Mouse (Mus musculus) embryonic facial prominence, embryonic 12.5 days (tissue): Measurements from ENCODE around the gene Ctrl. TPM values are rescaled to one million over a fixed set of nuclear protein-coding genes. Genes with fewer than 3 reads are reported as not detected.

Experiments used
- ATAC-seq: fragments of 200-750 bp; cut with Nextera tagmentation; 2 replicates; pipeline ENCODE4 v1.8.0; 2017; ENCODE audit not compliant: insufficient number of reproducible peaks, insufficient read depth, low FRiP score, low TSS enrichment
- H3K27ac ChIP-seq: fragments of 300-500 bp; sonication (generic); 2 replicates; pipeline ENCODE4 v1.5.1; 2016; ENCODE audit warnings: mild to moderate bottlenecking
- H3K27me3 ChIP-seq: fragments of 300-500 bp; sonication (generic); 2 replicates; pipeline ENCODE4 v1.6.1; 2016; ENCODE audit warnings: mild to moderate bottlenecking, moderate library complexity
- H3K36me3 ChIP-seq: fragments of 300-500 bp; sonication (generic); 2 replicates; pipeline ENCODE4 v1.6.1; 2016; ENCODE audit warnings: mild to moderate bottlenecking
- H3K4me1 ChIP-seq: fragments of 300-500 bp; sonication (generic); 2 replicates; pipeline ENCODE4 v1.6.1; 2016
- H3K4me2 ChIP-seq: fragments of 300-500 bp; sonication (generic); replicated peaks from 2 replicates; pipeline ENCODE4 v1.6.1; 2016; ENCODE audit warnings: mild to moderate bottlenecking, moderate library complexity
- H3K4me3 ChIP-seq: fragments of 300-500 bp; sonication (generic); 2 replicates; pipeline ENCODE4 v1.5.1; 2016; ENCODE audit warnings: mild to moderate bottlenecking
- H3K9ac ChIP-seq: fragments of 300-500 bp; sonication (generic); 2 replicates; pipeline ENCODE4 v1.6.1; 2016; ENCODE audit warnings: mild to moderate bottlenecking, moderate library complexity
- H3K9me3 ChIP-seq: fragments of 300-500 bp; sonication (generic); 2 replicates; pipeline ENCODE4 v1.6.1; 2016; ENCODE audit warnings: mild to moderate bottlenecking, moderate library complexity
- WGBS: fragments of 180-500 bp; shearing (Covaris S2); methylation state at CpG from one replicate; pipeline ENCODE4 v1.1.7; 2016; 5-methylcytosine and 5-hydroxymethylcytosine counted together
- polyA plus RNA-seq: library from polyadenylated mRNA; unstranded; fragments of >200 nt; fragmentation: Nextera tagmentation; extraction: Ambion mirVana; gene quantifications from 2 replicates; pipeline ENCODE4 v1.2.1, GENCODE M21; 2016

Ctrl gene
- polyA plus RNA-seq, 1 experiment from 2014 or later: 2.2 TPM

DNA sequence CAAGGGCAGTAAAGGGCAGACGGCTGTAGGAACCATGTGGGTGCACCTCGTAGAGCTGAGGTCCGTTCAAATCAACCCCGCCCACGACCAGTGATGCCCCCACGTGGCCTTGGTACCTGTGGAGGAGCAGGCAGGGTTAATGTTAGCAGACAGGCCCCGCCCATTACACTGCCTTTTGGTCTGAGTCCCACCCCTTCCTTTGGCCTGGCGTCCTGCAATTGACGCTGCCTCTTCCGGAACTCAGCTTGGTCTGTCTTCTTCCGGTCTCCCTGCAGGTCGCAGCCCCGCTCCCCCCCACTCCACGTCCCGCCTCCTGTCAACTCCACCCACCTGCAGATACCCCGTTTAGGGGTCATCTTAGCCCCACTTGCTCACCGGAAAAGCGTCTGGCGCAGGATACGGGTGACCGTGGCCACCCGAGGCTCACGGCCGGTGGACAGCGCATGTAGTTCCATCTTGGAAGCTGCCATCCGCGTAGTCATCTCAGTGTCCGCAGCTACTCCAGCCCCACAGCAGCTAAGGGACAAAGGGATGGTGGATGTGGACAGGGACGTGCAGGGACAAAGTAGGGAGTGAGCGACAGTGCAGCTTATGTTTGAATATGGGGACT, 3.3 kb upstream of the Ctrl start:
- peak overlapping the region; percentile 76 for H3K27ac ChIP-seq
- no peaks in the 10 kb centered on the region for H3K9me3 ChIP-seq
- no peaks in the 10 kb centered on the region for H3K27me3 ChIP-seq
- H3K4me2 ChIP-seq: peak overlapping the region; percentile 66
- WGBS: under 1% methylated on average over 30 of the region's 30 CpGs
- ATAC-seq: peak; percentile 85
- H3K9ac ChIP-seq: peak overlapping the region; percentile 63
- H3K36me3 ChIP-seq: peaks cover 20% of the 10 kb centered on the region; the same call in 1 of the 2 replicates
- peak overlapping the region; percentile 65 for H3K4me3 ChIP-seq
- peaks cover 12% of the 10 kb centered on the region; the same call in 1 of the 2 replicates for H3K4me1 ChIP-seq

DNA sequence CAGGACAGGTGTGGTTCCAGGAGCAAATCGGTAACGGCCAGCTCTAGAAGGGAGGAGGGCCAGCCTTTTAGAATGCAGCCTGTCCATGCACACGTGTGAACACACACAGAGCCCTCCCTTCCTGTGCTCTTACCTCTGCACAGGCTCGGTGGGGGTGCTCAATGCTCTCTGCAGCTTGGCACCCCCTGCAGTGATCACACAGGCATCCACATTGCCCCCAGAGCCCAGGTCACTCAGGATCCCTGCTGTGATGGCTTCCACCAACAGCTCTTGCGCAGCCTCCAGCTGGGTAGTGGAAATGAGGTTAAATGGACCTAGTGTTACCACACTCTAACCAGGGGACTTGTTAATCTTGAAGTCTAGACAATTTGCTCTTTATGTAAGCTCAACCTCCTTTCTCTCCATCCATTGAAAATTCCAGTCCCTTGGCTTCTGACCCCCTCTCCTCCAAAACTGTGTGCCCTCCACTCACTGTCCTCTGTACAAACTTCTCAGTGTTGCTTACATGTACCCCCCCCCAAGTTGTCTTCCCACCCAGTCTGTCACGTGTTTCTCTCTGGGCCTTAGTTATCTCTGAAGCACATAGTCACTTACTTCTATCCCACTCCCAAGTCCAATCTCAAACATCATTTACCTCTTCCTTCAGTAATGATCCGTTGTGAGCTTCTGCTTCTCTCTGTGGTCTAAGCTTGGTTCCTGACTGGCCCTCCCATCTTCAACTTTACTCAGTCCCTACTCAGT, 2.4 kb upstream of the Ctrl start:
- Histone ChIP-seq H3K27ac (no peak overlapping the region), H3K27me3 (no peaks in the 10 kb centered on the region), H3K36me3 (peaks cover 17% of the 10 kb centered on the region; the same call in 1 of the 2 replicates), H3K4me2 (peak overlapping the region; percentile 66), H3K4me1 (peaks cover 12% of the 10 kb centered on the region; the same call in 1 of the 2 replicates), H3K9ac (peak overlapping the region; percentile 63), H3K9me3 (no peaks in the 10 kb centered on the region), H3K4me3 (peak overlapping the region; percentile 65)
- 25% methylated on average over 7 of the region's 7 CpGs for WGBS
- no peak for ATAC-seq

DNA sequence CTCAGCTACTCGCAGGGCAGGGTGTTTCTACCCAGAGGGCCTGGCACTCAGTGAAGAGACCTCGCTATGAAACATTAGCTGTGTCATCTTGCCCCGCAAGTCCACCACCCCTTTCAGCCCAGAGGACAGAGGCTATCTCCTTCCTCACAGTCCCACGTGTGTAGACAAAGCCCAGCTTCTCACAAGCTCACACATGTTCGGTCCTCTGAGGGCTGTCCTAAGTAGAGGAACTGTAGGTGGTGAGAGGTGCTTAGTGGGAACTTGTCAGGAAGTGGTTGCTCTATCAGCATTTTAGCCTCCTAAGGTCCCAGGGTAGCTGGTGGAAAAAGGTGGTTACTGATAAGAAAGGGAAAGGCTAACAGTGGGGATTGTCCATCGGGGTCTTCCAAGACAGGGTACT, 1.4 kb upstream of the Ctrl start:
- H3K27ac ChIP-seq: no peak overlapping the region
- H3K4me3 ChIP-seq: no peak overlapping the region

DNA sequence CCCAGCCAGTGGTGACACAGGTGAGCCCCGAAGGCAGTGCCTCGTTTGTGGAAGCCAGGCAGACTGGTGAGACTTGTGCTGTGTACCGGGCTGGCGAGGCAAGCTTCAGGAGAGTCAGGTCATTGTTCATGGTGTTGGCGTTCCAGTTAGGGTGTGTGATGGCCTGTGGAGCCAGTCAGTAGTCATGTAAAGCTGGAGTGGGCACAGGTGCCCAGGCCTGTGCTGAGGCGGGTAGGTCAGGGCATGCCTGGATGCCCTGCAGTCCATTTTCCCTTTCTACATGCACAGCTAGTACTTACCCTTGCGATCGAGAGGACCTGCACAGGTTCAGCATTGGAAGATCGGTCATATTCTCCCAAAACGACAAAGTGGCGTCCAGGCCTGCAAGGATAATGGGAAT, 1.1 kb downstream of the Ctrl start:
- Histone ChIP-seq H3K4me2 (no peak overlapping the region), H3K9ac (no peak overlapping the region), H3K9me3 (no peaks in the 10 kb centered on the region), H3K4me1 (peaks cover 12% of the 10 kb centered on the region; the same call in 1 of the 2 replicates), H3K4me3 (no peak overlapping the region), H3K27me3 (no peaks in the 10 kb centered on the region), H3K36me3 (peaks cover 31% of the 10 kb centered on the region), H3K27ac (no peak overlapping the region)
- no peak for ATAC-seq
- WGBS: 86% methylated on average over 11 of the region's 11 CpGs

More for the DNA sequence above, 1.4 kb upstream of the Ctrl start:
- H3K4me1 ChIP-seq: peaks cover 12% of the 10 kb centered on the region; the same call in 1 of the 2 replicates
- H3K9ac ChIP-seq: no peak overlapping the region
- no peaks in the 10 kb centered on the region for H3K9me3 ChIP-seq
- H3K27me3 ChIP-seq: no peaks in the 10 kb centered on the region
- ATAC-seq: no peak
- peaks cover 23% of the 10 kb centered on the region for H3K36me3 ChIP-seq
- 79% methylated on average over 6 of the region's 6 CpGs for WGBS
- no peak overlapping the region for H3K4me2 ChIP-seq

DNA sequence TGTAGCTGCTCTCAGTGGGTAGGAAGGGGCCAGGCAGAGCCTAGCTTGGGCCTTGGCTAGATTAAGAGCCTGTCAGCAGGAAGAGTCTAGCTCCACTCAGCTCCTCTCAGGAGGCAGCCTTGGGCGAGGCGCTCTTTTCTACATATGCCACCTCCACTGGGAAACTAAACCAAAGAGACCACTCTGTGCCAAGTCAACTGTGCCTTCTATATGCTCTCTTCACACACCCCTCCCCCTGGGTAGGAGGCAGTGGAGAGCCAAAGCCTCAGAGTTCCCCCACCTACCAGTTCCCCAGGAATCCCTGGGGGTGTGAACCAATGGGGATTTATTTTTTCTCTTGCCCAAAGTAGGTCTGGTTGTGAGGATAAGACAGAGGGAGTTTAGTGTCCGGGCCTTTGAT, 2.4 kb downstream of the Ctrl start:
- Histone ChIP-seq H3K27ac (no peak overlapping the region), H3K4me3 (no peak overlapping the region), H3K9me3 (no peaks in the 10 kb centered on the region), H3K36me3 (peaks cover 36% of the 10 kb centered on the region), H3K4me1 (peaks cover 7% of the 10 kb centered on the region; the same call in 1 of the 2 replicates), H3K9ac (no peak overlapping the region), H3K27me3 (no peaks in the 10 kb centered on the region), H3K4me2 (no peak overlapping the region)
- WGBS: 91% methylated on average over 3 of the region's 3 CpGs
- no peak for ATAC-seq

DNA sequence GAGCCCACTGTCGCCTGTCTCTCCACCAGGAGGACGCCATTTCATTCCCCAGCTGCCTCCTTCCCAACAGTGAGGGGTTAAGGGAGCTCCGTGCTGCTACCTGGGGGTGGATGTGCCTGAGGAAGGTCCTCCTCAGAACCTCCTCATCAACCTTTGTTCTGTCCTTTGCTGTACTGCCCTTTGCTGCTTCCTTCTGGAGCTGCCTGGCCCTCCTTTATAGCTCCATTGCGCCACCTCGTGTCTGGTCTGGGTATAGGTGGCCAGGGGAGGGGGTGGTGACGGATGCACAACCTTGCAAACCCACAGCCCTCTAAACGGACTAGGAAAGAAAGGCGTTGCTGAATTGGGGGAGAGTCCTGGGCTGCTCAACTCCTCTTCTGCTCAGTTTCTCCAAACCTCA, 3.1 kb downstream of the Ctrl start:
- H3K4me3 ChIP-seq: no peak overlapping the region
- no peak overlapping the region for H3K27ac ChIP-seq
- H3K4me2 ChIP-seq: no peak overlapping the region
- H3K36me3 ChIP-seq: peaks cover 38% of the 10 kb centered on the region
- H3K9me3 ChIP-seq: no peaks in the 10 kb centered on the region
- peak; percentile 26; the same call in 1 of the 2 replicates for ATAC-seq
- 20% methylated on average over 8 of the region's 8 CpGs for WGBS
- H3K27me3 ChIP-seq: no peaks in the 10 kb centered on the region
- no peaks in the 10 kb centered on the region for H3K4me1 ChIP-seq
- H3K9ac ChIP-seq: peak overlapping the region; percentile 24

DNA sequence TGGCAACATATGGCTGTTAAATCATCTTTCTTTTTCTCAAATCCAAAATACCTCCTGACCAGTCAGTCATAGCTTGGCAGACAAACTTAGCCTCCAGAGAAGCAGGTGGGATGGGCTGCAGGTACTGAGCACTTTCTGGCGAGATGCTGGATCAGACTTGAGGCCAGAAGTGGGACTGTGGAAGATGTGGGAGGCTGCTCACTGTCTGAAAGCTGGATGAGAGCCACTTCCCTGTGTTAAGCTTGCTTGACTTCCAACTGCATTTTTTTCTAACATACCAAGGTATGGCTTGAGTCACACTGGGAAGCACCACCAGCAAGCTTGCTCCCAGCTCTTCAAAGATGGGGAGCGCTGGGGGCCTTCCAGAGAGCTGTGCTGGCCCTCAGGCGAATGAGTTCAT, 8.5 kb downstream of the Ctrl start:
- Histone ChIP-seq H3K9me3 (no peaks in the 10 kb centered on the region), H3K27ac (no peak overlapping the region), H3K4me3 (no peak overlapping the region), H3K4me1 (no peaks in the 10 kb centered on the region), H3K36me3 (peaks cover 23% of the 10 kb centered on the region), H3K27me3 (no peaks in the 10 kb centered on the region), H3K4me2 (no peak overlapping the region), H3K9ac (no peak overlapping the region)
- WGBS: 73% methylated on average over 3 of the region's 3 CpGs
- no peak for ATAC-seq

DNA sequence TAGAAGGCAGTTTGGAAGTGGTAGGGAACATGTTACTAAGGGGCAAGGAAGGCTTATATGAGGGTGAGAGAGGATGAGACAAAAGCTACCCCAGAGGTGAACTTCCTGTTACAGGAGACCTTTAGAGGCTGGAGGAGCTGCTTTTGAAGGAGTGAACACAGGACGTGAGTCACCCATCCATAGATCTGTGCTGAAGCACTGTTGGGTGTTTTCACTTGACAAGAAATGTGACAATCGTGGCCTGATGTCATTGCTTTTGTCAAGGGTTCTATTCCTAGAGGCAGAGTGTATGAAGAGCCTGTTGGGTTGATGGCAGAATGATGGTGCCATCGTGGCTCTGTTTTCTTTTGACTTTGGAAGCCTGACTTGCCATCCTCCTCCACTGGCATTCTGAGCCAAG, 14.3 kb downstream of the Ctrl start:
- Histone ChIP-seq H3K27ac (no peak overlapping the region), H3K4me1 (no peaks in the 10 kb centered on the region), H3K9ac (no peak overlapping the region), H3K4me2 (no peak overlapping the region), H3K27me3 (no peaks in the 10 kb centered on the region), H3K36me3 (peaks cover 19% of the 10 kb centered on the region), H3K4me3 (no peak overlapping the region), H3K9me3 (no peaks in the 10 kb centered on the region)
- WGBS: 82% methylated on average over 3 of the region's 3 CpGs
- no peak for ATAC-seq

DNA sequence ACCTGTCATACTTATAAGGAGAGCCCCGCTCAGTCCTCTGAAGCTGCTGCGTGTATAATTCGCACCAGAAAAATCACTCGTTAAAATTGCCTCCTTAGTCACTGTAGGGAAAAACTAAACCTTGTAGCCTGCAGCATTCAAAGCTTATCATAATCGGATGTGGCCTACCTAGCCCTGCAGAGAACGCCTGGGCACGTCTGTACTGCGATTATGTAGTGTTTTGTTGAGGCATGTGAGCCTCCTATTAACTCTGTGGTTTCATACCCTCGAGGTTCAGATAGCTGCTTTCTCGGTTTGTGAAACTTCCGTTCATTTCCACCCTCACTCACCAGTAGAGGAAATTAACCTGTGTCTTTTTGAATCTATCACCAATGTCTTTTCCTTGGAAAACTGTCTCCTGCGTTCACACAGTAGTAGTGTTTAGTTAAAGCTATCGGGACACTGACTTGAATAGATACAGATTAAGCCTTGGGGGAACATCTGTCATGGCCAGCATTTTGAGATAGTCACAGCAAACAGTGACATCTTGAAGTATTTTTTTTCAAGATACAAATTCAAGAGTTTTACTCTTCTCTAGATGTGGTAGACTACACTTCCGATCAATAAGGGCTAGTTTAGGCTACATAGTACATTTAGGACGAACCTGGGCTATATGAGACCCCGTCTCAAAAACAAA, 32.6 kb downstream of the Ctrl start:
- H3K36me3 ChIP-seq: no peaks in the 10 kb centered on the region
- H3K4me2 ChIP-seq: peak overlapping the region; percentile 71
- 35% methylated on average over 16 of the region's 16 CpGs for WGBS
- ATAC-seq: no peak
- no peaks in the 10 kb centered on the region for H3K9me3 ChIP-seq
- no peaks in the 10 kb centered on the region for H3K27me3 ChIP-seq
- H3K27ac ChIP-seq: peak overlapping the region; percentile 89
- peaks cover 8% of the 10 kb centered on the region; the same call in 1 of the 2 replicates for H3K4me1 ChIP-seq
- peak overlapping the region; percentile 98 for H3K9ac ChIP-seq
- peak overlapping the region; percentile 94 for H3K4me3 ChIP-seq

DNA sequence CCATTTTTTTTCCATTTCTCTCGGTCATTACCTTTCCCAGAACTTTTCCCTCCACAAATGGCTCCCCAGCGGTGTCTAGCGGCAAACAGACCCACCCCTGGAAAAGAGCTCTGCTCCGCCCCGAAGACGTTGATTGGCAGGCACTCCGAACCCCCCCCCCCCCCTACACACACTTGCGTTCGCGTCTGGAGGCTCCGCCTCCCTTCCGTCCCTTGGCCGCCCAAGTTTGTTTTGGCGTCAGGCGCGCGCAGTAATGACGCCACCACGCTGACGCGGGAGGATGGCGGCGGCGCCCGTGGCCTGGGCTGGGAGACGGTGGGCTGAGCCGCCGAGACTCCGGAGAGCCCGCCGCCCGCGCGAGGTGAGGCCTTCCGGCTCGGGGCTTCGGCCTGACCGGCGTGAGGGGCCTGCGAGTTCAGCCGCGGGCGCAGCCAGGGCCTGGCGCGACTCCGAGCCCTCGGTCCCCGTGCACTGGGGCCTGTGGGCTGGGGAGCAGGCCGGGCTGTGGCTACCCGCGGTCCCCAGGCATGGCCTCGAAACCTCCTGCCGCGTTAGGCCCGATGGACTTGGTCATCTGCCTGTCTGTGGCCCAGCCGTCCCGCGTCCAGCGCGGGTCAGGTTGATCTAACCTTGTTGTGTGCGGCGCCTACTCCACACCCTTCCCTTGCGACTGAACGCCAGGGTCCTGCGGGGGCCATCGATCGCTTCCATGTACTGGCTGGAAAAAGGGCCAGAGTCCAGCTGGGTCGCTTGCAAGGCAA, 33.3 kb downstream of the Ctrl start, which contains the start of gene Pskh1:
Gene Pskh1 (plus strand): TSS at position 262 of the 761 bp plus-strand sequence.
- WGBS: under 1% methylated on average over 63 of the region's 68 CpGs

More for the DNA sequence above, 33.3 kb downstream of the Ctrl start, which contains the start of gene Pskh1:
- Histone ChIP-seq H3K4me3 (peak within 1 kb of the TSS; percentile 94), H3K9ac (peak within 1 kb of the TSS; percentile 98), H3K27me3 (no peaks in the 10 kb centered on the region), H3K4me1 (peaks cover 8% of the 10 kb centered on the region; the same call in 1 of the 2 replicates), H3K36me3 (no peaks in the 10 kb centered on the region), H3K27ac (peak within 1 kb of the TSS; percentile 89), H3K9me3 (no peaks in the 10 kb centered on the region), H3K4me2 (peak within 1 kb of the TSS; percentile 71)
- peak; percentile 87 for ATAC-seq
